Mouse (Mus musculus) stomach, postnatal 0 days (tissue): ENCODE results near the gene Rfxap. TPM values are rescaled to one million over a fixed set of nuclear protein-coding genes. Genes with fewer than 3 reads are reported as not detected.

ENCODE experiments used
- ATAC-seq: fragments of 200-750 bp; cut with Nextera tagmentation; 2 replicates; pipeline ENCODE4 v1.8.0; 2017; ENCODE audit not compliant: low FRiP score, low TSS enrichment
- DNase-seq: peaks from one replicate; pipeline ENCODE4 v3.0.0-alpha.2; 2016; ENCODE audit warnings: low spot score
- H3K27ac ChIP-seq: fragments of 300-500 bp; sonication (generic); replicated peaks from 2 replicates; pipeline ENCODE4 v1.5.1; 2014; ENCODE audit warnings: mild to moderate bottlenecking, control low read depth
- H3K27me3 ChIP-seq: fragments of 300-500 bp; sonication (generic); 2 replicates; pipeline ENCODE4 v1.6.1; 2014; ENCODE audit warnings: low read length; ENCODE audit not compliant: control insufficient read depth, insufficient read depth
- H3K36me3 ChIP-seq: fragments of 300-500 bp; sonication (generic); 2 replicates; pipeline ENCODE4 v1.6.1; 2014; ENCODE audit warnings: low read length, mixed read lengths; ENCODE audit not compliant: control insufficient read depth, insufficient read depth
- H3K4me1 ChIP-seq: fragments of 300-500 bp; sonication (generic); replicated peaks from 2 replicates; pipeline ENCODE4 v1.6.1; 2014; ENCODE audit warnings: antibody characterized with exemption; ENCODE audit not compliant: control insufficient read depth, insufficient read depth
- H3K4me2 ChIP-seq: fragments of 300-500 bp; sonication (generic); replicated peaks from 2 replicates; pipeline ENCODE4 v1.6.1; 2014; ENCODE audit warnings: low read depth, mild to moderate bottlenecking, control low read depth, moderate library complexity
- H3K4me3 ChIP-seq: fragments of 300-500 bp; sonication (generic); 2 replicates; pipeline ENCODE4 v1.5.1; 2014; ENCODE audit warnings: low read depth, low read length, control low read depth
- H3K9ac ChIP-seq: fragments of 300-500 bp; sonication (generic); 2 replicates; pipeline ENCODE4 v1.6.1; 2014; ENCODE audit warnings: mild to moderate bottlenecking, low read length, control low read depth, mixed read lengths
- H3K9me3 ChIP-seq: fragments of 300-500 bp; sonication (generic); 2 replicates; pipeline ENCODE4 v1.6.1; 2016; ENCODE audit warnings: low read length; ENCODE audit not compliant: control insufficient read depth
- CTCF ChIP-seq: IDR thresholded peaks from 2 replicates; pipeline ENCODE4 v1.5.1; 2016; ENCODE audit warnings: antibody characterized with exemption, low read depth, mild to moderate bottlenecking, moderate library complexity
- EP300 ChIP-seq: optimal IDR thresholded peaks from 2 replicates; pipeline ENCODE3; 2016; ENCODE audit warnings: antibody characterized with exemption
- WGBS: fragments of 180-500 bp; shearing (Covaris S2); extraction: QIAGEN DNeasy Blood & Tissue Kit; methylation state at CpG from one replicate; pipeline ENCODE4 v1.1.7; 2014; 5-methylcytosine and 5-hydroxymethylcytosine counted together
- polyA plus RNA-seq: library from polyadenylated mRNA; unstranded; fragments of >200 nt; fragmentation: Nextera tagmentation; extraction: Ambion mirVana; gene quantifications from 2 replicates; pipeline ENCODE4 v1.2.1, GENCODE M21; 2015

Rfxap gene
- polyA plus RNA-seq, 1 experiment from 2014 or later, result 24.7 TPM

DNA sequence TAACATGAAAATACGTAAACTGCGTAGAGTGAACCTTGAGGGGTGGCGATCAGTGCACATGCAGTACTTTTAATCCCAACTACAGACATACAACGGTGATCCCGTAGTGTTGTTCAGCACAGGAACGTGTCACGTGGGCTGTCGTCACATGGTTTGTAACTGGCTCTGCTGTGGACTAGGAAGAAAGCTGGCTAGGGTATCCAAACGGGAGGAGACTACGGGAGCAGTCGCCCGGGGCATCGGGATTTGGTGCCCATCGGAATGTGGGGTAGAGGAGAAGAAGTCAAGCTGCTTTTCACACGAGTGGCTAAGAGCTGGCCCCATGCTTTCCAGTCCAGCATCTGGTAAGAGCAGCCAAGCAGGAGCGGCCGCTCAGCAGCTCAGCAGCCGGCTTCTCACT lies 43.2 kb downstream of the Rfxap start:
- Histone ChIP-seq H3K27ac (no peak overlapping the region), H3K4me3 (0 out of 2 replicates have a peak overlapping the region, but pooled peaks have one; percentile 8), H3K27me3 (no peaks in the 10 kb centered on the region), H3K9me3 (no peaks in the 10 kb centered on the region), H3K9ac (no peak overlapping the region), H3K4me2 (no peak overlapping the region), H3K36me3 (no peaks in the 10 kb centered on the region), H3K4me1 (no peaks in the 10 kb centered on the region)
- ATAC-seq (no peak), DNase-seq (no peak)
- WGBS, result 62% methylated on average over 18 of the region's 18 CpGs
- TF ChIP-seq CTCF, result no peak
- TF ChIP-seq EP300, result no peak

DNA sequence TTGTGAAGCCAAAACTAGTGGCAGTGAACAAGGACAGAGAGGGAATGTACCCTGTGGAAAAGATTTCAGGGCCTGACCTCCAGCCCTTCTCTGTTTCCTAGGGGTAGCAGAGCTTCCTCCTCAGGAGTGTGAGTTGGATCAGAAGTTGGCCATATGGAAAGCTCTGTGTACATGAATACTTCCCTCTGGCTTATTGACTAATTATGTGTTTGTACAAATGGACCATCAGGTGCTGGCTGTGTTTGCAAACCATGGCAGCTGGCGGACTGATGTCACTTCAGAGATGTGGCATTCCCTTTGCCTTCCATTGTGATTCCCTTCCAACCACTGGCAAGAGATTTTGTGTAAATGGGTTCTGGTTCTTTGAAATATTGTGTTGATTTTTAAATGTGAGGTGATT lies 46.3 kb downstream of the Rfxap start:
- H3K9ac ChIP-seq, result no peak overlapping the region
- TF ChIP-seq EP300 (no peak), CTCF (no peak)
- ATAC-seq, result no peak
- no peaks in the 10 kb centered on the region for H3K4me1 ChIP-seq
- H3K36me3 ChIP-seq, result no peaks in the 10 kb centered on the region
- H3K4me3 ChIP-seq, result no peak overlapping the region
- H3K27ac ChIP-seq, result no peak overlapping the region
- WGBS, result 72% methylated on average over 1 of the region's 1 CpGs
- no peak for DNase-seq
- no peaks in the 10 kb centered on the region for H3K27me3 ChIP-seq
- no peak overlapping the region for H3K4me2 ChIP-seq
- no peaks in the 10 kb centered on the region for H3K9me3 ChIP-seq

DNA sequence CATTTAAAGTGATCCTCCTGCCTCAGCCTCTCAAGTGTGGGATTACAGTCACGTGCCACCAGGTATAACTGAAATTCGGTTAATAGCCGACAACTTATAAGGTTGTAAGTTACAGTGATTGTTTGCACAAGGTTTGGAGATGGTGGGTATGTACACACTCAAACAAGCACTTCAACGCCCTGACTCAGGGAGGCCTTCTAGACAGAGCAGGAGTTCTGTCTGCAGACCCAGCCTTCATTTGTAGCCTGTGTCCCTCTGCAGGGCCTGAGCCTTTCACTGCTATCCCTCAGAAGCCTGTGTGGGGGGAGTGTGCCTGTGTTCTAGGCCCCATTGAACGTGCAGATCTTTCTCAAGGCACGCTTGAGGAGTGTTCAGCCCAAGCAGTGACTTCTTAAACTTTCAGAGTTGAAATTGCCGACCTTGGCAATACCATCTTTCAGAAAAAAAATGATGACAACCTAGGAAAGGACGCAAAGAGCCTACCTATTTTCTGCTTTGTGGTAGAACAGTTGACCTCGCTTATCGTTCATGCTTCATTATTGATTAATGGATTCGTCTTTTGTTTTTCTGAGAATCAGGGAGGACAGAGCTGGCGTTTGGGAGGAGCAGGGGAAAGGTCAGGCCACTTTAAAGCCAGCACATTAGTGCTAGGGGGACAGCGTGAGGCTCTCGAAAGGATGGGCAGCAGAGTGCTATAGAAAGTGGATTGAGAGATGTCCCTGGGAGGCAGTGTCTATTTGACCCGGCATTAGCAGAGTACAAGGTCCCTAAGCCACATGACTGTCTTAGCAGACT lies 47.1 kb downstream of the Rfxap start:
- DNase-seq (no peak), ATAC-seq (no peak)
- no peak overlapping the region for H3K4me2 ChIP-seq
- TF ChIP-seq EP300 (no peak), CTCF (no peak)
- peaks cover 2% of the 10 kb centered on the region; the same call in 1 of the 2 replicates for H3K4me1 ChIP-seq
- no peaks in the 10 kb centered on the region for H3K9me3 ChIP-seq
- H3K36me3 ChIP-seq, result no peaks in the 10 kb centered on the region
- no peaks in the 10 kb centered on the region for H3K27me3 ChIP-seq
- WGBS, result 58% methylated on average over 15 of the region's 15 CpGs
- no peak overlapping the region for H3K4me3 ChIP-seq
- H3K27ac ChIP-seq, result no peak overlapping the region
- H3K9ac ChIP-seq, result no peak overlapping the region

DNA sequence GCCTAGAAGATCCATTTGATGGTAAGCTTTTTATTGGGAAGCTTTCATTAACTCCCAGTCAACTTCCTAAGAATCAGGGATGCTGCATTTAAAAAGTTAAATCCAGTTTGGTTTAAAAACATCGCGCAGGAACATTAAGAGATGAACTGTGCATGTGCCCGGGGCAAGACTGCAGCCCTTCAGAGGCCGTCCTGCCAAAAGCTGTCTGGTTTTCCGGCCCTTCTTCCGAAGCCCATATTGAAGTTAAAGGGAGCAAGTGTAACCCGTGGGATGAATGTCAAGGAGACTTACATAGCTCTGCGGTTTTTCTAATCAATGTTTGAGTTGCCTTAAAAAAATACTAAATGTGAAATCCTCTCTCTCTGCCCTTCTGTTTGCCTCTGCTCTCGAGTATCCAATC lies 48.4 kb downstream of the Rfxap start:
- Histone ChIP-seq H3K36me3 (no peaks in the 10 kb centered on the region), H3K9ac (no peak overlapping the region), H3K27me3 (no peaks in the 10 kb centered on the region), H3K9me3 (no peaks in the 10 kb centered on the region), H3K27ac (no peak overlapping the region), H3K4me2 (no peak overlapping the region), H3K4me1 (peaks cover 4% of the 10 kb centered on the region; the same call in 1 of the 2 replicates), H3K4me3 (no peak overlapping the region)
- DNase-seq (no peak), ATAC-seq (no peak)
- TF ChIP-seq EP300 (no peak), CTCF (no peak)
- WGBS, result 50% methylated on average over 9 of the region's 9 CpGs

DNA sequence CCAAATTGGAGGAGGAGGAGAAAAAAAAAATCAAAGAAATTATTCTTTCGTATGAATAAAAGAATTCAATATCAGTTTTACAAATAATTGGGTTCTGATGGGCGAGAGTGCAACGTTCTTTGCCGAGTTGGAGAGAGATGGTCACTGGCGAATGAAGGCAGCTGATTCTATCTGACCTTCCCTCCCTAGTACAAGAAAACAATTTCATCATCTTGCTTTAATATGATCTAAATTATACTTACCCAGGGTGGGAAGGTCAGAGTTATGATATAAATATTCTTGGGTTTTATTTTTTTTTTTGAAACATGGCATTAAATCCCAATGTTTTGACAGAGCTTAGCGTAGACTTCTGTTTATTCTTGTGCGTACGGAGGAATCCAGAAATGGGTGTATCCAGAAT lies 50.1 kb downstream of the Rfxap start:
- H3K4me1 ChIP-seq, result peaks cover 4% of the 10 kb centered on the region; the same call in 1 of the 2 replicates
- TF ChIP-seq EP300, result no peak
- 40% methylated on average over 8 of the region's 8 CpGs for whole genome bisulfite sequencing
- no peaks in the 10 kb centered on the region for H3K9me3 ChIP-seq
- no peak for DNase-seq
- no peak overlapping the region; the same call in 1 of the 2 replicates for H3K4me2 ChIP-seq
- no peak overlapping the region for H3K27ac ChIP-seq
- H3K36me3 ChIP-seq, result no peaks in the 10 kb centered on the region
- no peak overlapping the region for H3K4me3 ChIP-seq
- no peaks in the 10 kb centered on the region for H3K27me3 ChIP-seq
- ATAC-seq, result no peak
- H3K9ac ChIP-seq, result no peak overlapping the region

DNA sequence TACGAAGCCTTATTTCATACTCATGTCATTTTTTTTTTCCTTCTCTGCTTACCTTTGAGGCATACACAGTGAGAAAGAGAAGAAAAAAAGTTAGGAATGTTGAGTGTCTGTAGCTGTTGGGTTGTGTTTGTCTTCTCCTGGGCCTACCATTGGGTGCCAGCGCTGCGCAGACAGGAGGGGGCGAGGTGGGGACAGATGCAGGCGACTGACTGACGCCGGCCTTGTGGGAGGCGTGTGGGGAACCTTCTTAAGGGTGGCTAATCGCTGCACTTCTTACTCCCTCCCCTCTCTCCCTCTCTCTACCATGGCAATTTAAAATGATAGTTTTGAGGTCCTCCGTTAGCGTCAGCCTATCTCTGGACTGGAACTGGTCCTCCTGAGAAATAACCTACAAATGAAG lies 51.5 kb downstream of the Rfxap start:
- DNase-seq (peak; percentile 37), ATAC-seq (no peak; the same call in 1 of the 2 replicates)
- Histone ChIP-seq H3K9ac (peak overlapping the region; percentile 69), H3K36me3 (no peaks in the 10 kb centered on the region), H3K4me2 (peak overlapping the region; percentile 97), H3K4me1 (peaks cover 4% of the 10 kb centered on the region; the same call in 1 of the 2 replicates), H3K27ac (peak overlapping the region; percentile 85), H3K9me3 (no peaks in the 10 kb centered on the region), H3K27me3 (no peaks in the 10 kb centered on the region), H3K4me3 (peak overlapping the region; percentile 65)
- 5% methylated on average over 11 of the region's 11 CpGs for WGBS
- no peak for TF ChIP-seq EP300
- TF ChIP-seq CTCF, result no peak
